Mouse (Mus musculus) brain, adult 10 weeks (tissue): ENCODE data around the gene Kif16b. TPM values are rescaled to one million over a fixed set of nuclear protein-coding genes. Genes with fewer than 3 reads are reported as not detected.

Experiments used
- polyA plus RNA-seq: library from polyadenylated mRNA; stranded (reverse); fragments of 350-450 nt; fragmentation: Illumina TruSeq; extraction: RNeasy Lipid Tissue Mini Kit (QIAGEN cat#74804); gene quantifications from one replicate; pipeline ENCODE4 v1.2.3, GENCODE M21; 2015; ENCODE audit warnings: low read depth, low replicate concordance

The Kif16b gene
- polyA plus RNA-seq: 6.4 TPM

DNA sequence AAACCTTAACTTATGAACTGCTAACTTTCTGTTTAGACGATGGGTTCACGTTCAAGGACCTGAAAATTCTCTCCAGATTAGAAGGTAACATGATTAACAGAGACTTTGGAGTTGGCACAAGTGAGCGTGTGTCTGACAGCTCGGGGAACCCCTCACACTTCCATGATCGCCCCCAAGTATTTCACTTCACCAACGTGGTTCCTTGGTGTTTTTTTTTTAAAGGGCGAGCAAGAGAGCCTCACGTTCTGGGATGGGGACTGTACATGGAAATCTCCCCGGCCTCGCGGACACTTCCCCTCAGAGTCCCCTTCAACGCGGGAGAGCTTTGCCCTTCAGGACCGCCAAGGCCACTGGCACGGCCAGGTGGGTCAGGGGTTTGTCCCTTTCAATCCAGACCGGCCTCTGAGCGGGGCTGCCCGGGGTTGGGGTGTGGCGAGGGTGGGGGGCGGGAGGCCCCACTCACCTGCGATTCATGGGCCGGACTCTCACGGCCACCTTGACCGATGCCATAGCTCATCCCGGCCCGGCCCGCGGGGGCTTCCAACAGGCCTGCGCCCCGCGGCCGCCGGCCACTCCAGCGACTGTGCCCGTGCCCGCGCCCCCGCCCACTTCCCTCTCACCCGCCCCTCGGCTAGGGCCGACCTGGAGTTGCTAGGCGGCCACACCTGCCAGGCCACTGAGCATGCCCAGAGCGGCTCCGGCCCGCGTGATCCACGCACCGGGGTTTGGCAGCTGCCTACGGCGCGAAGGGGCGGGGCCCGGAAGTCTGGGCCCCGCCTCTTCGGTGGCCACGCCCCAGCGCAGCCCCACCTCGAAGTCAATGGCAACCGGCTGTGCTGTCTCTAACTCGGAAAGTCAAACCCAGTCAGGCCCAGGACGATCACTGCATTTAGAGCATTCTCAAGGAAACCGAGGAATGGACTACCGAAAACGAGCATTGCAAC, at the start of gene Kif16b:
Gene Kif16b, minus strand, starts transcription at position 670 of the 944 bp plus-strand sequence.

Other genes with a start within 250 kb of the Kif16b start
- 49.9 TPM for gene Snrpb2, start 161.5 kb upstream of the Kif16b start, polyA plus RNA-seq
- gene Otor, start 176.9 kb upstream of the Kif16b start, polyA plus RNA-seq: not detected